8 mouse cellular contexts compared by ENCODE assay signal in genomic region chr4:56946180-56946579, GRCm38 (mm10). TPM values are rescaled to one million over a fixed set of nuclear protein-coding genes. Genes with fewer than 3 reads are reported as not detected.
A peak's percentile ranks its signal among the peaks of the same experiment; 100 is the strongest.
DNase-seq lines count a peak whose midpoint lies in the region; ATAC-seq and TF ChIP-seq lines count a peak whose summit lies in the region.

No protein-coding gene starts in this region.

- no peaks in the 10 kb centered on the region for H3K9me3 ChIP-seq in intestine, embryonic 15.5 days
- H3K9me3 ChIP-seq in neural tube, embryonic 12.5 days, result no peaks in the 10 kb centered on the region

- no peak for DNase-seq in left cerebral cortex, adult 2 months (ENCODE audit: extremely low spot score in 1 of 2, low spot score in 2 of 2)
- DNase-seq in left cerebral cortex, postnatal 36 days (ENCODE audit: low spot score in 2 of 2), result no peak
- peak; percentile 36 for DNase-seq in c-Kit-positive CD71-positive TER-119-positive erythroid progenitor cells, embryonic 14.5 days (ENCODE audit: low spot score)
- DNase-seq in gastrocnemius, postnatal 10 days, result no peak
- no peak for DNase-seq in T-cell, adult 2 months (ENCODE audit: low spot score)
- DNase-seq in ovary, adult 18-20 months (ENCODE audit: low spot score), result no peak

- ATAC-seq in intestine, embryonic 15.5 days, result peak; percentile 9; the same call in 1 of the 2 replicates
- ATAC-seq in neural tube, embryonic 12.5 days (ENCODE audit: low FRiP score, low read depth), result no peak

- peak overlapping the region; percentile 61 for H3K4me3 ChIP-seq in left cerebral cortex, adult 2 months
- H3K4me3 ChIP-seq in intestine, embryonic 15.5 days (replicated peaks), result peak overlapping the region; percentile 81
- H3K4me3 ChIP-seq in neural tube, embryonic 12.5 days, result peak overlapping the region; percentile 86

- WGBS in intestine, embryonic 15.5 days, result under 1% methylated on average over 14 of the region's 14 CpGs
- 1% methylated on average over 14 of the region's 14 CpGs for WGBS in neural tube, embryonic 12.5 days

- no peaks in the 10 kb centered on the region for H3K36me3 ChIP-seq in intestine, embryonic 15.5 days
- no peaks in the 10 kb centered on the region for H3K36me3 ChIP-seq in neural tube, embryonic 12.5 days

- H3K27me3 ChIP-seq in intestine, embryonic 15.5 days (replicated peaks), result no peaks in the 10 kb centered on the region
- H3K27me3 ChIP-seq in neural tube, embryonic 12.5 days (replicated peaks), result no peaks in the 10 kb centered on the region

- peak overlapping the region; percentile 75 for H3K4me2 ChIP-seq in intestine, embryonic 15.5 days (replicated peaks)
- H3K4me2 ChIP-seq in neural tube, embryonic 12.5 days (replicated peaks), result peak overlapping the region; percentile 96

- H3K27ac ChIP-seq in left cerebral cortex, adult 2 months, result peak overlapping the region; percentile 88
- H3K27ac ChIP-seq in intestine, embryonic 15.5 days, result peak overlapping the region; percentile 91; the same call in 1 of the 2 replicates
- H3K27ac ChIP-seq in neural tube, embryonic 12.5 days, result no peak overlapping the region

- H3K4me1 ChIP-seq in intestine, embryonic 15.5 days (replicated peaks), result peaks cover 27% of the 10 kb centered on the region
- H3K4me1 ChIP-seq in neural tube, embryonic 12.5 days, result peaks cover 25% of the 10 kb centered on the region

- H3K9ac ChIP-seq in intestine, embryonic 15.5 days, result peak overlapping the region; percentile 95
- H3K9ac ChIP-seq in neural tube, embryonic 12.5 days, result peak overlapping the region; percentile 83

- TF ChIP-seq CTCF in left cerebral cortex, adult 2 months (IDR thresholded peaks at IDR 0.05), result no peak

- intact Hi-C loops in left cerebral cortex, adult 2 months (cut with DNase I), result no loop called here
- intact Hi-C loops in left cerebral cortex, postnatal 36 days (cut with DNase I), result loop anchor here (5.0 kb wide), 1 partner anchor 46 kb away; the partner anchor contains the start of gene Frrs1l

RNA-seq across cellular contexts. Expression of gene Tmem245, which starts 1.1 kb away (rescaled TPM):
- 10 to 100 TPM; 41.7 to 42.2 TPM for total RNA-seq in left cerebral cortex, adult 2 months (2021)
- 10 to 100 TPM; 39.5 to 42.0 TPM for total RNA-seq in left cerebral cortex, postnatal 36 days (2021)
- polyA plus RNA-seq in intestine, embryonic 15.5 days (2015; fragmentation: Nextera tagmentation; extraction: Ambion mirVana), result 9.9 and 11.0 TPM in 2 replicates
- 11.1 and 11.2 TPM in 2 replicates for polyA plus RNA-seq in neural tube, embryonic 12.5 days (2016; fragmentation: Nextera tagmentation; extraction: Ambion mirVana)
- 10 to 100 TPM; 22.7 to 23.9 TPM for total RNA-seq in gastrocnemius, postnatal 10 days (2021)

RNA-seq across cellular contexts. Expression of gene Frrs1l, which starts 44.0 kb away (rescaled TPM):
- 100 to 1,000 TPM; 204 to 212 TPM for total RNA-seq in left cerebral cortex, adult 2 months (2021)
- total RNA-seq in left cerebral cortex, postnatal 36 days (2021), result 100 to 1,000 TPM; 194 to 206 TPM
- 0.78 and 0.92 TPM in 2 replicates for polyA plus RNA-seq in intestine, embryonic 15.5 days (2015; fragmentation: Nextera tagmentation; extraction: Ambion mirVana)
- 10.6 and 11.9 TPM in 2 replicates for polyA plus RNA-seq in neural tube, embryonic 12.5 days (2016; fragmentation: Nextera tagmentation; extraction: Ambion mirVana)
- total RNA-seq in gastrocnemius, postnatal 10 days (2021), result under 1 TPM; 0.12 to 0.34 TPM

Comparison
In these comparisons a context has a peak if more than half of its experiments do, and no peak if none do; other contexts are left out.
1. RNA of gene Frrs1l, which starts 44.0 kb away (total RNA-seq): 204 to 212 TPM in left cerebral cortex, adult 2 months and 194 to 206 TPM in left cerebral cortex, postnatal 36 days; 0.12 to 0.34 TPM in gastrocnemius, postnatal 10 days; every median in the first group is over 100 times any median in the second.
2. Peak in every context shown above with its lines, with median percentiles within 50 percentile points of each other: H3K4me3 ChIP-seq.